Mouse (Mus musculus): ENCODE results near the gene Efhc1.

The Efhc1 gene

GRCm38 (mm10) chr1:20943016-20943415 lies 8.4 kb upstream of the Efhc1 start:
- no peak for DNase-seq (ENCODE audit: low read depth, low spot score)

DNA sequence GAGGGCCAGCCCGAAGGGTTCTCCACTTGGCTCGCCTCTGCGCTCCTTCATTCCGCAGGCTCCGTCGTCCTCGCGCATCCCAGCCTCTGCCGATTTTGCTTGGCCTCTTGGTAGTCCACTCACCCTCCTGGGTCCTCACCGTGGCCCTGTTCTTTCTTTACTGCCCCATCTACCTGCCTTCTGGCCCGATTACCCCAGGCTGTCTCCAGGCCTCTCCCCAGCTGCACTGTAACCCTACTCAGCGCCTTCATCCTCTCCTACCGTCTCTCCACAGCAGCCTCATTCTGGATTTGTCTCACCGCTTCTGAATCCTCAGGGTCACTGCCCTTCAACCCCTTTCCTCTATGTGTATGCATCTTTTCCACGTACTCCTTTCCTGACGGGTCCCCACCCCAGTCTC lies 373 bp downstream of the Efhc1 start:
- no peak for DNase-seq (ENCODE audit: low read depth, low spot score)

DNA sequence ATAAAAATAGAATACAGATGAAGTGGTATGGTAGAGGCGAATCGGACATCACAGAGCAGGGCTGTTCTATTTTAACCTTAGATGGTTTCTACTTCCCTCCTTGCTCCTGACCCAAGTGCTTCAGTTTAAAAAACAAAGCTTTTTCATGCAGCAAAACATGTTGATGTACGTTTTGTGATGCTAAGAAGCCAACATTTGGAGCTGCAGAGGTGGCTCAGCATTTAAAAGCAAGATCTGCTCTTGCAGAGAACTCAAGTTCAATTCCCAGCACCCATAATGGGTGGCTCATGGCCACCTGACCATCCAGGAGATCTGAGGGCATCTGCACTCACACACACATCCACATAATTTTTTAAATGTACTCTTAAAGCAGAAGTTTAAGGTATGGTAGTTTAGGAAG lies 3.5 kb downstream of the Efhc1 start:
- no peak for DNase-seq (ENCODE audit: low read depth, low spot score)

GRCm38 (mm10) chr1:20969642-20970041 lies 18.2 kb downstream of the Efhc1 start:
- DNase-seq (ENCODE audit: low read depth, low spot score), result no peak

DNA sequence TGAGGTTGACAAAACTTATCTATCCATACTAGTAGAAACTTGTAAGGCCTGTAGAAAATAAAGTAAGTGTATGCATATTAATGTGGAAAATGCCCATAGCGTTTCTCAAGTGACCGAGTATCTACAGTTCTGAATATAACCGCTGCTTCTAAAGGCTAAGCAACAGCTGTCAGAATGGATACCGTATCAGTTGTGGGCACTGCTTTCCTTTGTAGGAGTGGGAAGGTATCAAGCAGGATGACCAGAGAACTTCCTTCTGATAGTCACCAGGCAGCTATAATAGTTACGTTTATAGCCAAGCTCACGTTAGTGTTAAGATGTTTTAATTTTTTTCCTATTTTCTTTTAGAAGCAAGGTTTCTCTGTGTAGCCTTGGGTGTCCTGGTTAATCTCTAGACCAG lies 22.0 kb downstream of the Efhc1 start:
- no peak for DNase-seq (ENCODE audit: low read depth, low spot score)

GRCm38 (mm10) chr1:20974341-20975135 lies 23.1 kb downstream of the Efhc1 start:
- DNase-seq (ENCODE audit: low read depth, low spot score), result no peak

- DNase-seq (ENCODE audit: low read depth, low spot score), result no peak
These were observed 29.1 kb downstream of the Efhc1 start for GRCm38 (mm10) chr1:20980553-20980952.

DNA sequence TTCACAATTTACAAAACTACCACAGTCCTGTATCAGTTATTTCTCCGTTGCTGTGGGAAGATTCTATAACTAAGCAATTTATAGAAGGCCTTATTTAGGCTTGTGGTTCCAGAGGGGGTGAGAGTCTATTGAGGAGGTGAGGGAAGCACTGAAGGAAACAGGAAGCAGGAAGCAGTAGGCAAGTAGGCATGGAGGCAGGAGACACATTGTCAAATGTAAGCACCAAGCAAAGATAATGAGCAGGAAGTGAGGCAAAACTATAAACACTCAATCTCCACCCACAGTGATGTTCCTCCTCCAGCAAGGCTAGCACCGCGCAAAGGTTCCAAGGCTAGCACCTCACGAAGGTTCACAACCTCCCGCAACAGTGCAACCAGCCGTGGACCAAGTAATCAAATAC lies 30.3 kb downstream of the Efhc1 start:
- DNase-seq (ENCODE audit: low read depth, low spot score), result no peak

- DNase-seq (ENCODE audit: low read depth, low spot score), result no peak
These were observed 32.7 kb downstream of the Efhc1 start for GRCm38 (mm10) chr1:20984103-20984502.

DNA sequence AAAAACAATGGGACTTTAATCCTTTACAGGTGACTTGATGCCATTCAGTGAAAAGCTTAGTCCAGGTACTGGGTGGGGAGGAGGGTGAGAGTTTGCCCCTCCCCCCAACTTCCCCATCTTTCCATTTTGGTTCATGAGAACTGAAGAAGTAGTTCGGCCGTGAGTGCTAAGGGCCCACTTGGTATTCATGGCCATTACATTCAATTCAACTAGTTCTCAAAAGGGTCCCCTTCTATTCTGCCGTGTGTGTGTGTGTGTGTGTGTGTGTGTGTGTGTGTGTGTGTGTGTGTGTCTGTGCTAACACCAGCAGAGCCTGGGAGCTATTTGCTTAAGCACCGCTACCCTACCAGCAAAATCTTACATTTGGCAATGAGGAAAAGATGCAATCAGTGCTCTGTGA lies 33.2 kb downstream of the Efhc1 start:
- no peak for DNase-seq (ENCODE audit: low read depth, low spot score)

DNA sequence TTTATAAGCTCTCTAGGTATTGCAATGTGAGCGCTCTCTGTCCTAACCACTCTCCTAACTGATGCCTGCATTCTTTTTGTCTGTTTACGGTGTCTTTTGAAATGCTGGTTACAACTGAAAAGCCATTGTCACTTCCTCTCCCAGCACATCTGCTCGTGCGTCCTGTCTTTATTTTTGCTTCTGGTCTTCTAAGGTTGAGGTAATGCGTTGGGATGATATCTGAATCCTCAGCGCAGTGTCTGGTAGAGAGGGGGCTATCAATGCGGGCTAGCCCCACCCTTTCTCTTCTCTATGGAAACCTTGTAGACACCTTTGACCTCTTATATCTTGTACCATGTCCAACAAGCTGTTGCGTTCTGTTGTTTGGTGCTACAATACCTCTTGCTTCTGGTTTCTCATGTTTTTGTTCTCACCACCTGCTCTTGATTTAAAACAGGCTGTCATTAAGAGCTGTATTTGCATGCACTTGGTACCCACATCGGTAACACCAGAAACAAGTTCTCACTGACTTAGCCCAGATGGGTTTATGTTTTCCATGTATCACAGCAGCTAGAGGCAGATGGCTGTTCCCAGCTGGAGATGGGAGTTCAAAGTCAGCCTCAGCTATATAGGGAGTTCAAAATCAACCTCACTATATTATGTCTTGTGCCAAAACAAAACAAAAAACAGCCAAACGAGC lies 35.1 kb downstream of the Efhc1 start:
- DNase-seq (ENCODE audit: low read depth, low spot score), result no peak

- no peak for DNase-seq (ENCODE audit: low read depth, low spot score)
These were observed 38.1 kb downstream of the Efhc1 start for GRCm38 (mm10) chr1:20989461-20990083.

- DNase-seq (ENCODE audit: low read depth, low spot score), result no peak
These were observed 42.3 kb downstream of the Efhc1 start for GRCm38 (mm10) chr1:20993690-20994089.

GRCm38 (mm10) chr1:20994338-20994737 lies 42.9 kb downstream of the Efhc1 start:
- no peak for DNase-seq (ENCODE audit: low read depth, low spot score)

DNA sequence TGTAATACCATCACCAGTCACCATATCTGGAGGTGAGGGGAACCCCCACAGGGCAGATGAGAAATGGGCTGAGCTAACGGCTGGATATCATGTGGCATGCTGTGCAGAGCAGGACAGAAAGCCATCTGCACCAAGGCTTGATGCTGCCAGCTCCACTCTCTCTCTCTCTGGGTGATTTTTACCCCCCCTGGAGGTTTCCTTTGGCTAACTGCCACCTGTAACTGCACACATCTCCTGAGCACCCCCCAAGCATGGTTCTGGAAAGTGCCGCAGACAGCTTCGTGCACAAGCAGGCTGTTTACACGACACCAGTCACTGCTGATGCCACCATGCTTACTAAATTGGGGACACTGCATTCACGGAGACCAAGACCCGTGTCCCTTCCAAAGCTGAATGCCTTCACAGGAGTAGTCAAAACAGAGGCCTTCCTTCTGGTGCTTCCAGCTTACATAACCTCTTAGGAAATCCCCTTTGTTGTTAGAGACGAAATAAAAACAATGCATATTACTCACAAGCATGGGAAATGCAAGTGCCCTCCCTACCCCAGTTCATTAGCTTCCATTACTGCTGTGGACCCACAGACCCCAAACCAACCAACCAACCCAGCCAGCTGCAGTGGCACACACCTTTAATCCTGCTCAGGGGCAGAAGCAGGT lies 44.0 kb downstream of the Efhc1 start:
- DNase-seq (ENCODE audit: low read depth, low spot score), result no peak

DNA sequence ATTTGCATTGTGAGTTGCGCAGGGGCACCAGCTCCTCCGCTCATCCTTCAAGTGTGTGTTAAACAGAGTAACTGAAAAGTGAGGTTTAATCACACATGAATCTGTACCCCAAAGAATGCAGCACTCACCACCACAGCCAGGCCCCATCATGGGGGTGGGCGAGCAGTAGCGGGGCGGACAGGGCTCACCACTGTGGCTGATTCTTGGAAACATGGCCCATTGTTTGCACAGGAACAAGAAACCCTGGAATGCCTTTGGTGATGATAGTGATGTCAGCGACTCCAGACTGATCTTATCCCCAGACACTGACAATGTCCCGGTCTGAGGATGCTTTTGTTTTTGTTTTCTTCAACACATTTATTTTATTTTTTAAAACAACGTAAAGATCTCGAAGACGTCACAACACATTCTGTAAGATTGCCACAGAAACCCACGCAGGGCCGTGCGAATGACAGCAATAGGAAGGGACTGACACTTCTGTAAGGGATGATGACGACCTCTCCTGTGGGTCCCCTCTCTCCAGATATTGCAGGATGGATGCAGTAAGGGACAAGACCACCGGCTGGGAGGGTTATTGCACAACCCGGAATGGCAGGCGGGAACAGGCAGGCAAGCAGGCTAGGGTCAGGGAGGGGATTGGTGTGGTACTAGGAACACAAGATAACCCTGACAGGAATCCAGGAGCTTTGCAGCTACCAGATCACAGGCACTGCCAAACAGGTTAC lies 45.3 kb downstream of the Efhc1 start:
- no peak for DNase-seq (ENCODE audit: low read depth, low spot score)

- no peak for DNase-seq (ENCODE audit: low read depth, low spot score)
These were observed 45.9 kb downstream of the Efhc1 start for GRCm38 (mm10) chr1:20997328-20997689.

DNA sequence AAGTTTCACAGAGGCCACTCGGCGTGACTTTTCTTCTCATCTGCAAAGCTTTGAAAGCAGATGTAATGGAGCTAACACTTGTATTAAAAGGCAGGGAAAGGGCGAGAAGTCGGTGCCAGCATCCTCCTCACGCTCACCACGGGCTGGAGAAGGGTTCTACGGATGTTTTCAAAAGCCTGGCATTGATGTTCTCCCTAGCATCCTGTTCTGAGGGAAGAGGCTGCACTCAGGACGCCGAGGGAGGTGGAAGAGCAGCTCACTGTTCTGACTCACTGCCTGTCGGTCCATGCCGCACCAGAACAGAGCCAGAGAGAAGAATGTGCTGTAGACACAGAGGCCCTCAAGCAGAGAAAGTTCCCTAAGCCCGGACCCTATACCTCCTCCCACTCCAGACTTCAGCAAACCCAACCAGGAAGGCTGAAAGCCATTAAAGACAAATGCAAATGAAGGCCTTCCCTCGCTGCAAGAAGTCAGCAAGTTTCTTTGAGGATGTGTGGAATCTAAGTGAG lies 46.5 kb downstream of the Efhc1 start:
- DNase-seq (ENCODE audit: low read depth, low spot score), result no peak

- DNase-seq (ENCODE audit: low read depth, low spot score), result no peak
These were observed 51.1 kb downstream of the Efhc1 start for GRCm38 (mm10) chr1:21002246-21003142.

DNA sequence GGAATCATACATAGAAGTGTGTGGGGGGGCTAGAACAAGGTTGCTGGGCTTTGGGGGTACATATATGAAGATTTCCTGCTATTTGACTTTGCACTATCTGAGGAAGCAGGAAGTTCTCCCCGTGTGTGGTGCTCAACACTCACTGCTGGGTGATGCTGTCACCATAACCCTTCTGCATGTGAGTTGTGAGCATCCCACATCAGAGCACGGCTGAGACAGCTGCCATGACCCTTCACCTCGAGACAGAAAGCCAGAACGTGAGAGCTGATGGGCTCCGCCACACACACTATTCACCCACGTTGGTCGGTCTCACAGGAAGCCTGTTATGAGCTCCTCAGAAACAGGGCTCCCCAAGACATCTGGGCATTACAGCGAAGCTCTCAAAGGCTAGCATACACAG lies 53.2 kb downstream of the Efhc1 start:
- no peak for DNase-seq (ENCODE audit: low read depth, low spot score)

Data from telencephalon, adult 2 months (tissue).